Mouse (Mus musculus): ENCODE measurements around the gene Psg16. TPM values are rescaled to one million over a fixed set of nuclear protein-coding genes. Genes with fewer than 3 reads are reported as not detected.
"Not testable (repeated sequence)": the region's sequence is repeated elsewhere in the genome, so short reads cannot be mapped to it uniquely, and the experiment has no call there.

Gene Psg16
- total and polyA plus RNA-seq, 2 experiments from 2014 or later: 4.4 to 6.6 TPM

DNA sequence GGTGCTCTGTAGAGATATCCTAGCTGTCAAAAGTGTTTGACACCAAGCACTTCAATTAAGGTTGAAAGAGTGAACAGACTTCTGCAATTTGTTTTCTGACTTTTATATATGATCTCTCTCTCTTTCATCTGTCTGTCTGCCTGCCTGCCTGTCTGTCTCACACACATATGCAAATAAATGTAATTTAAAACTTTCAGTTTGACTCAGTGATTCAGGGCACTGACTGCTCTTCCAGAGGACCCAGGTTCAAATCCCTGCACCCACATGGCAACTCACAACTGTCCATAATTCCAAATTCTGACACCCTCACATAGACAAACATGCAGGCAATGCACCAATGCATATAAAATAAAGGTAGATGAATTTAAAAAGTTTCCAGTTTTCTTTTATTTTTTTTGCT lies 6.8 kb upstream of the Psg16 start:
- no peaks in the 10 kb centered on the region for H3K36me3 ChIP-seq (ENCODE audit: insufficient read depth, low read length)
- H3K27me3 ChIP-seq (ENCODE audit: insufficient read depth, low read length): no peaks in the 10 kb centered on the region
- no peaks in the 10 kb centered on the region for H3K9me3 ChIP-seq (ENCODE audit: low read length)
- DNase-seq (ENCODE audit: low spot score) (no peak), ATAC-seq (no peak)
- no peak overlapping the region for H3K4me3 ChIP-seq (ENCODE audit: low read length)
- no peak overlapping the region for H3K27ac ChIP-seq
- H3K4me1 ChIP-seq (ENCODE audit: insufficient read depth, low read length): peaks cover 7% of the 10 kb centered on the region
- H3K4me2 ChIP-seq (ENCODE audit: low read depth, low read length): no peak overlapping the region
- TF ChIP-seq CTCF (IDR thresholded peaks at IDR 0.05; ENCODE audit: low read depth): no peak
- H3K9ac ChIP-seq (replicated peaks; ENCODE audit: low read length): no peak overlapping the region

DNA sequence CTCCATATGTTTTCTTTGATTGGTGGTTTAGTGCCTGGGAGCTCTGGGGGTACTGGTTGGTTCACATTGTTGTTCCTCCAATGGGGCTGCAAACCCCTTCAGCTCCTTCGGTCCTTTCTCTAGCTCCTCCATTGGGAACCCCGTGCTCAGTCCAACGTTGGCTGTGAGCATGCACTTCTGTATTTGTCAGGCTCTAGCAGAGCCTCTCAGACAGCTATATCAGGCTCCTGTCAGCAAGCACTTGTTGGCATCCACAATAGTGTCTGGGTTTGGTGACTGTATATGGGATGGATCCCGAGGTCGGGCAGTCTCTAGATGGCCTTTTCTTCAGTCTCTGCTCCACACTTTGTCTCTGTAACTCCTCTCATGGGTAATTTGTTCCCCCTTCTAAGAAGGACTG lies 6.2 kb upstream of the Psg16 start:
- H3K4me1 ChIP-seq (ENCODE audit: insufficient read depth, low read length); H3K9me3 ChIP-seq (ENCODE audit: low read length); H3K27me3 ChIP-seq (ENCODE audit: insufficient read depth, low read length); H3K9ac ChIP-seq (replicated peaks; ENCODE audit: low read length); H3K36me3 ChIP-seq (ENCODE audit: insufficient read depth, low read length); DNase-seq (ENCODE audit: low spot score); H3K4me2 ChIP-seq (ENCODE audit: low read depth, low read length); ATAC-seq; H3K27ac ChIP-seq; H3K4me3 ChIP-seq (ENCODE audit: low read length): not testable (repeated sequence)
- 60% methylated on average over 5 of the region's 5 CpGs for WGBS

DNA sequence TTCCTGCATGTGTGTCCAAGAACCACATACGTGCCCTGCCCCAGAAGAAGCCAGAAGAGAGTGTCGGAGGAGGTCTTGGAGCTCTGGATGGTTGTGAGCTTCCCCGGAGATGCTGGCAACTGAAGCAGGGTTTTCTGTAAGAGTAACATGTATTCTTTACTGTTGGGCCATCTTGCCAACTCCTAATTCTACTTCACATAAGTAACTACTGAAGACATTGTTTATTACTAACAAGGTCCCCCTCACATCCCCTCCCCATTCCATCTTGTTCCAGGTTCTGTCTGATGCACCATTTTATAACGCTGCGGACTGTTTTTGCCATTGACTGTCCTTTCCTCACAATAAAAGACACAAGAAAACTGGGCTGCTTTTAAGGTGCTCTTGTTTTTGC lies 332 bp upstream of the Psg16 start:
- H3K36me3 ChIP-seq (ENCODE audit: insufficient read depth, low read length): no peaks in the 10 kb centered on the region
- no peaks in the 10 kb centered on the region for H3K9me3 ChIP-seq (ENCODE audit: low read length)
- 57% methylated on average over 5 of the region's 5 CpGs for WGBS
- H3K4me2 ChIP-seq (ENCODE audit: low read depth, low read length): no peak overlapping the region
- ATAC-seq (peak; percentile 39; the same call in 1 of the 2 replicates), DNase-seq (ENCODE audit: low spot score) (no peak)
- no peak overlapping the region for H3K4me3 ChIP-seq (ENCODE audit: low read length)
- H3K4me1 ChIP-seq (ENCODE audit: insufficient read depth, low read length): no peaks in the 10 kb centered on the region
- TF ChIP-seq CTCF (IDR thresholded peaks at IDR 0.05; ENCODE audit: low read depth): no peak
- no peak overlapping the region for H3K9ac ChIP-seq (replicated peaks; ENCODE audit: low read length)
- no peak overlapping the region for H3K27ac ChIP-seq
- no peaks in the 10 kb centered on the region for H3K27me3 ChIP-seq (ENCODE audit: insufficient read depth, low read length)

DNA sequence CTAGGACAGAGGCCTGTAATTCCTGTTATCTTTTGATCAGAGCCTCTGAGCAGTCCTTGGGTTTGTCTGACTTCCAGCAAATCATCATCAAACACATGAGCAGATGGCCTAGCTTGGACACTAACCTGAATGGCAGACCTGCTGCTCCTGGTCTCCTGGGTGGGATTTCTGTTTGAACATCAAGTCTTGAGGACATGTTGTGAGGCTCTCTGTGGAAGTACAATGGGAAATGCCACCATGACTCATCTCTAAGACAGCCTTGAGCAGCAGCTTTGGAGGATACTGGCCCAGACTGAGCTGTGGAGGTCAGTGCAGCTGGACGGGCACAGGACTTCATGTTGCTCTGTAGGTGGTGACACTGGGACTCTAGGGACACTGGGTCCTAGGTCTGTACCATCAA lies 2.7 kb downstream of the Psg16 start:
- no peak for TF ChIP-seq CTCF (IDR thresholded peaks at IDR 0.05; ENCODE audit: low read depth)
- DNase-seq (ENCODE audit: low spot score) (no peak), ATAC-seq (no peak)
- H3K9ac ChIP-seq (replicated peaks; ENCODE audit: low read length): no peak overlapping the region
- no peaks in the 10 kb centered on the region for H3K9me3 ChIP-seq (ENCODE audit: low read length)
- no peak overlapping the region for H3K4me3 ChIP-seq (ENCODE audit: low read length)
- no peaks in the 10 kb centered on the region for H3K27me3 ChIP-seq (ENCODE audit: insufficient read depth, low read length)
- no peak overlapping the region for H3K4me2 ChIP-seq (ENCODE audit: low read depth, low read length)
- no peaks in the 10 kb centered on the region for H3K4me1 ChIP-seq (ENCODE audit: insufficient read depth, low read length)
- WGBS: 88% methylated on average over 1 of the region's 1 CpGs
- no peak overlapping the region for H3K27ac ChIP-seq
- no peaks in the 10 kb centered on the region for H3K36me3 ChIP-seq (ENCODE audit: insufficient read depth, low read length)

DNA sequence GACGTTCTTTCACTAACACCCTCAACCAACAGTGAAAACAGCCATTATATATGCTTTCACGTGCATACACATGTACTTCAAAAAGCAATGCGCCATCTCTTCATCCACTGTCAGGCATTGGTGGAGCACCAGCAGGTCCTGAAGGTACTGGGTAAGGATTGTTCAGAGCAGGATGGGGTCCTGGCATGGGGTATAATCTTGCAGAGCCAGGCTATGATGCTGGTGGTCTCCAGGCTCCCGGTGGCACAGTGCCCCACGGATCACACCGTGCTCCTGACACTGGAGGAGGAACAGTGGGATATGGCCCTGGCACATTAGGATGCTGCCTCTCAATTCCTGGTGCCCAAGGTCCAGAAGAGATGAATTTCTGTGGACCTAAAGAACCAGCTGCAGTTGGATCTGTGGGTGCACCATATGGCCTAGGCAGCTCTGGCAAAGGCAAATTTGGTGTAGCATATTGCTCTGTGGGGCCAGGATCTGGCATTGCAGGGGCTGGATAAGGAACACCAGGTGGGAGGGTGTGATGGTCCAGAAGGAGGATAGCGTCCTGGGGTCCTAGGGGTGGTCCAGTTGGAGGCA lies 4.3 kb downstream of the Psg16 start:
- no peak overlapping the region for H3K27ac ChIP-seq
- WGBS: 81% methylated on average over 7 of the region's 7 CpGs
- no peak for ATAC-seq
- no peak overlapping the region for H3K4me2 ChIP-seq (ENCODE audit: low read depth, low read length)
- no peaks in the 10 kb centered on the region for H3K27me3 ChIP-seq (ENCODE audit: insufficient read depth, low read length)
- H3K4me1 ChIP-seq (ENCODE audit: insufficient read depth, low read length): no peaks in the 10 kb centered on the region
- H3K9me3 ChIP-seq (ENCODE audit: low read length): no peaks in the 10 kb centered on the region
- no peak overlapping the region for H3K9ac ChIP-seq (replicated peaks; ENCODE audit: low read length)
- H3K4me3 ChIP-seq (ENCODE audit: low read length): no peak overlapping the region
- no peaks in the 10 kb centered on the region for H3K36me3 ChIP-seq (ENCODE audit: insufficient read depth, low read length)
- DNase-seq (ENCODE audit: low spot score): no peak
- no peak for TF ChIP-seq CTCF (IDR thresholded peaks at IDR 0.05; ENCODE audit: low read depth)

DNA sequence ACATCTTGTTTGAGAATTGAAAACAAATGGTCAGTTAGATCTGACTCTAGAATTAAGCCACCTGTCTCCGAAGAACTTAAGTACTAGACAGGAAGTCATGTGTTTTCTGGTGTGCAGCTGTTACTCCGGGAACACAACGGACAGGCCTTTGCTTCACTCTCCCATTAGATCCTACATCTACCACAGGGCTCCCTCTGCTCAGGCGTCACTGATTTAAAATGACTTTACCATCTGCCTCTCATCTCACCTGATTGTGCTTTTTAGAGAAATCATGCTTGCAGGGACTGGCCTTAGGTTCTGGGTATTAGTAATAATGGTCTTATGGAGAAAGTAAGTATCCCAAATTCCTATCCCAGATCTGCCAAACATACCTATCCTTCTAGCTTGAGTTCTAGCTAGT lies 8.9 kb downstream of the Psg16 start:
- no peak overlapping the region for H3K27ac ChIP-seq
- DNase-seq (ENCODE audit: low spot score) (no peak), ATAC-seq (no peak)
- WGBS: 83% methylated on average over 4 of the region's 4 CpGs
- H3K4me3 ChIP-seq (ENCODE audit: low read length): no peak overlapping the region
- no peaks in the 10 kb centered on the region for H3K36me3 ChIP-seq (ENCODE audit: insufficient read depth, low read length)
- no peak for TF ChIP-seq CTCF (IDR thresholded peaks at IDR 0.05; ENCODE audit: low read depth)
- H3K4me2 ChIP-seq (ENCODE audit: low read depth, low read length): no peak overlapping the region
- H3K4me1 ChIP-seq (ENCODE audit: insufficient read depth, low read length): no peaks in the 10 kb centered on the region
- H3K27me3 ChIP-seq (ENCODE audit: insufficient read depth, low read length): no peaks in the 10 kb centered on the region
- no peaks in the 10 kb centered on the region for H3K9me3 ChIP-seq (ENCODE audit: low read length)
- H3K9ac ChIP-seq (replicated peaks; ENCODE audit: low read length): no peak overlapping the region

DNA sequence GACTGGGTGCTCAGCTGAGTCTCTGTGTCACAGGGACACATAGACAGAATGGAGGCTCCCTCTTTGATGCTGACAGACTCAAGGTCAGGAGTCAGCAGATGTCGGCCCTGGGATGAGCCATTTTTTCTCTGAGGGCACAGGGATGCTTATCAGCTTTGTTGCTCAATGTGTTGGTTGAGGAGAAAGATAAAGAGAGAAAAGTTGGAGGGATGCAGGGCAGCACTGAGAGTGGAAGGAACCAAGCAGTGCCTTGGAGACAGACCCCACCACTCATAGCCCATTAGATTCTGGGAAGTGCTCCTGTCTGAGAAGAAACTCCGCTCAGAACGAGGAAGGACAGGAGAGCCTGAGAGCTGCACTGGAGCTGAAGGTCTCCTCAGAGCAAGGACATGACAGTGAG lies 13.9 kb downstream of the Psg16 start:
- no peaks in the 10 kb centered on the region for H3K9me3 ChIP-seq (ENCODE audit: low read length)
- whole genome bisulfite sequencing: 85% methylated on average over 3 of the region's 3 CpGs

More for the DNA sequence above, 13.9 kb downstream of the Psg16 start:
- Histone ChIP-seq H3K36me3 (ENCODE audit: insufficient read depth, low read length) (no peaks in the 10 kb centered on the region), H3K27ac (no peak overlapping the region), H3K9ac (replicated peaks; ENCODE audit: low read length) (no peak overlapping the region), H3K27me3 (ENCODE audit: insufficient read depth, low read length) (no peaks in the 10 kb centered on the region), H3K4me3 (ENCODE audit: low read length) (no peak overlapping the region), H3K4me2 (ENCODE audit: low read depth, low read length) (no peak overlapping the region), H3K4me1 (ENCODE audit: insufficient read depth, low read length) (no peaks in the 10 kb centered on the region)
- ATAC-seq (no peak), DNase-seq (ENCODE audit: low spot score) (no peak)
- no peak for TF ChIP-seq CTCF (IDR thresholded peaks at IDR 0.05; ENCODE audit: low read depth)

Data from hindbrain, postnatal 0 days (tissue).